Mouse (Mus musculus): ENCODE results near the gene Fchsd2. TPM values are rescaled to one million over a fixed set of nuclear protein-coding genes. Genes with fewer than 3 reads are reported as not detected.

Fchsd2 gene
- total RNA-seq, 2 experiments from 2014 or later: 4.4 to 4.8 TPM

- intact Hi-C loops (cut with DNase I): no loop called here
- no peak for DNase-seq
Observed at GRCm38 (mm10) chr7:101328621-101329158, 236.0 kb downstream of the Fchsd2 start.

DNA sequence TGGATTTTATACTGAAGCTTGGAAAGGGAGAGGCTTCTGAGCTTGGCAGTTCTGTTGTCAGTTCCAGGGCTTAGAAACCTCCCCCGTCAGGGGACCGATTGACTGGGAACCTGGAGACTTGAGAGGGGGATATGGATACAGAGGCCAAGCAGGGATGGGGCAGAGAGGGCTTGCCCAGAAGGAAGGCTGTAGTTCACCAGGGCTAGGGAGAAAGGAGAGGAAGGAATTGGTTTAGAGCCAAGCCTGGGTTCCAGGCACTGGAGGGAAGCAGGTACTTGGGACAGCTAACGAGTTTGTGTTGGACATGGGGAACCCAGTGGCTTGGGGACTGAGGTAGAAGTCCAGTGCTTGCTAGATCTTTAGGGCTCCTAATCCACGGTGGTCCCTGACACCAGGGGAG lies 236.9 kb downstream of the Fchsd2 start:
- intact Hi-C loops (cut with DNase I): no loop called here
- no peak for DNase-seq

- no peak for DNase-seq
- intact Hi-C loops (cut with DNase I): no loop called here
Observed at GRCm38 (mm10) chr7:101330074-101330840, 237.6 kb downstream of the Fchsd2 start.

DNA sequence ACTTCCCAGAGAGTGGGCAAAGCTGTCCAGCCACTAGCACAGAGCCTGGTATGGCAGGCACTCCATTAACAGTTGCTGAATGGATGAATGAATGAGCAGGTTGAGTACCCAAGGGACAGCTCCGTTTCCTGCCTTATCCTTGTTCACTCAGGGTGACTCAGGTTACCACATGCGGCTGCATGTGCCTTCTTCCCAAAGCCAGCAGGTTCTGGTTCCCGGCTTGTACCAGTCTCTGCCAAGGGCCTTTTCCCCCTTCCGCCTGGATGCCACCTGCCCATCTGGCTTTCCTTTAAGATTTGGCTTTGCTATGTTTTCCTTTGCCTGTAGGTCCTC lies 238.1 kb downstream of the Fchsd2 start:
- DNase-seq: no peak
- intact Hi-C loops (cut with DNase I): no loop called here

DNA sequence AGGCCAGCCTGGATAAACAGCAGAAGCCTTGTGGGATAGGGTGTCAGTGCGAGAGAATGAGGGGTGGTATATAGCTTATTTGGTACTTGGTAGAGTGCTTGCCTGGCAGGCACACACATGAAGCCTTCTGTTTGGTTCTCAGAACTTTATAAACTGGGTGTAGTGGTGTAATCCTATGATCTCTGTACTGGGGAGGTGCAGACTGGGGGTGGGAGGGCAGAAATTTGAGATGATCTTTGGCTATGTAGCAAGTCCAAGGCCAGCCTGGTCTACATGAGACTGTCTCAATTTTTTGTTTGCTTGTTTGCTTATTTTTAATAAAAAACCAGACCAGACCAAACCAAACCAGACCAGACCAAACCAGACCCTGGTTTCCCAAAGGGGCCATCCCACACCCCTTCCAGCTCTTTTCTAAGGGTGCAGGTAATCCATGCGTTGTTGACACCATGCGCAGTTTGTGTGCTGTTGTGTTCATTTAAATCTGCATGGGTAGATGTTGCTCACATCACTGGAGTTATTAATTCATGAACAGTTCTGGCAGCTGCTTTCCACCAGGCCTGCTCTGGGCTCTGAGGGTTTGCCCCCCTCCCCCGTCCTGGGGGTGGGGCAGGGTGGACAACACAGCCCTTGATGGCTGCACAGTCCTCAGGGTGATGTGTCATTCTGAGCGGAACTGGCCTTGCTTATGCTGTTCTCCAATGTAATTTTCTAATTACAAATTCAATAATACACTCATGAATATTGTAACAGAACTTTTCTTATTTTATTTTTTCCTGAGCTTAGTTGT lies 239.6 kb downstream of the Fchsd2 start:
- no peak for DNase-seq
- intact Hi-C loops (cut with DNase I): no loop called here

Other genes starting within 250 kb of the Fchsd2 start
- gene Relt, start 229.4 kb upstream of the Fchsd2 start, total RNA-seq (2021): 10 to 100 TPM in 1 of 2 experiments, 1 to 10 TPM in 1; 5.3 to 12.2 TPM
- 10 to 100 TPM; 19.3 to 19.6 TPM for gene Arhgef17, start 160.8 kb upstream of the Fchsd2 start, total RNA-seq (2021)
- 1 to 10 TPM; 1.1 TPM for gene P2ry6, start 118.2 kb upstream of the Fchsd2 start, total RNA-seq (2021)
- 10 to 100 TPM; 29.6 to 44.9 TPM for gene P2ry2, start 80.0 kb upstream of the Fchsd2 start, total RNA-seq (2021)
- 1 to 10 TPM; 6.0 to 6.4 TPM for gene Atg16l2, start 209.4 kb downstream of the Fchsd2 start, total RNA-seq (2021)
- gene Stard10, start 224.2 kb downstream of the Fchsd2 start, total RNA-seq (2021): 10 to 100 TPM; 39.2 to 44.1 TPM

Data from gastrocnemius, postnatal 36 days (tissue).